Mouse (Mus musculus) heart, embryonic 14.5 days (tissue): ENCODE data around the gene Mpg. TPM values are rescaled to one million over a fixed set of nuclear protein-coding genes. Genes with fewer than 3 reads are reported as not detected.

Experiments
- ATAC-seq: fragments of 200-750 bp; cut with Nextera tagmentation; 2 replicates; pipeline ENCODE4 v1.8.0; 2017; ENCODE audit warnings: low read depth, moderate TSS enrichment; ENCODE audit not compliant: insufficient number of reproducible peaks, insufficient read depth, low FRiP score
- H3K27ac ChIP-seq, 2 experiments: fragments of 200-500 bp in 1 of 2; fragments of 300-500 bp in 1 of 2; sonication (generic) in 1 of 2; replicated peaks in 1 of 2; 2 replicates each; pipeline ENCODE4 v1.5.1; 2012 to 2014; ENCODE audit warnings: low read depth in 2 of 2, low read length in 2 of 2, control low read depth in 1 of 2, mild to moderate bottlenecking in 1 of 2, mixed read lengths in 1 of 2; ENCODE audit not compliant: control insufficient read depth in 1 of 2, insufficient read depth in 1 of 2
- H3K27me3 ChIP-seq: fragments of 300-500 bp; sonication (generic); 2 replicates; pipeline ENCODE4 v1.6.1; 2014; ENCODE audit warnings: mild to moderate bottlenecking, low read length, control low read depth; ENCODE audit not compliant: control insufficient read depth, insufficient read depth
- H3K36me3 ChIP-seq: fragments of 300-500 bp; sonication (generic); 2 replicates; pipeline ENCODE4 v1.6.1; 2014; ENCODE audit warnings: mild to moderate bottlenecking, control low read depth, low read length, mixed read lengths; ENCODE audit not compliant: control insufficient read depth, insufficient read depth
- H3K4me1 ChIP-seq, 2 experiments: fragments of 200-500 bp in 1 of 2; fragments of 300-500 bp in 1 of 2; sonication (generic) in 1 of 2; 2 replicates each; pipeline ENCODE4 v1.6.1; 2012 to 2014; ENCODE audit warnings: low read length in 2 of 2, control low read depth in 1 of 2, mixed read lengths in 1 of 2; ENCODE audit not compliant: control insufficient read depth in 2 of 2, insufficient read depth in 2 of 2
- H3K4me2 ChIP-seq: fragments of 300-500 bp; sonication (generic); 2 replicates; pipeline ENCODE4 v1.6.1; 2014; ENCODE audit warnings: mild to moderate bottlenecking, low read length
- H3K4me3 ChIP-seq, 2 experiments: fragments of 200-500 bp in 1 of 2; fragments of 300-500 bp in 1 of 2; sonication (generic) in 1 of 2; 2 replicates each; pipeline ENCODE4 v1.5.1; 2012 to 2014; ENCODE audit warnings: low read length in 2 of 2, mild to moderate bottlenecking in 2 of 2, control low read depth in 1 of 2, low read depth in 1 of 2, moderate library complexity in 1 of 2; ENCODE audit not compliant: control insufficient read depth in 1 of 2, insufficient read depth in 1 of 2
- H3K9ac ChIP-seq: fragments of 300-500 bp; sonication (generic); 2 replicates; pipeline ENCODE4 v1.6.1; 2014; ENCODE audit warnings: mild to moderate bottlenecking, low read length
- H3K9me3 ChIP-seq: fragments of 300-500 bp; sonication (generic); 2 replicates; pipeline ENCODE4 v1.6.1; 2016; ENCODE audit warnings: low read length, control low read depth; ENCODE audit not compliant: control insufficient read depth
- WGBS: fragments of 180-500 bp; shearing (Covaris S2); extraction: QIAGEN DNeasy Blood & Tissue Kit; methylation state at CpG from one replicate; pipeline ENCODE4 v1.1.7; 2014; 5-methylcytosine and 5-hydroxymethylcytosine counted together
- polyA plus RNA-seq: library from polyadenylated mRNA; unstranded; fragments of >200 nt; fragmentation: Nextera tagmentation; extraction: Ambion mirVana; gene quantifications from 2 replicates; pipeline ENCODE4 v1.2.1, GENCODE M21; 2014

Gene Mpg
- polyA plus RNA-seq = 19.3 and 20.6 TPM in 2 replicates

DNA sequence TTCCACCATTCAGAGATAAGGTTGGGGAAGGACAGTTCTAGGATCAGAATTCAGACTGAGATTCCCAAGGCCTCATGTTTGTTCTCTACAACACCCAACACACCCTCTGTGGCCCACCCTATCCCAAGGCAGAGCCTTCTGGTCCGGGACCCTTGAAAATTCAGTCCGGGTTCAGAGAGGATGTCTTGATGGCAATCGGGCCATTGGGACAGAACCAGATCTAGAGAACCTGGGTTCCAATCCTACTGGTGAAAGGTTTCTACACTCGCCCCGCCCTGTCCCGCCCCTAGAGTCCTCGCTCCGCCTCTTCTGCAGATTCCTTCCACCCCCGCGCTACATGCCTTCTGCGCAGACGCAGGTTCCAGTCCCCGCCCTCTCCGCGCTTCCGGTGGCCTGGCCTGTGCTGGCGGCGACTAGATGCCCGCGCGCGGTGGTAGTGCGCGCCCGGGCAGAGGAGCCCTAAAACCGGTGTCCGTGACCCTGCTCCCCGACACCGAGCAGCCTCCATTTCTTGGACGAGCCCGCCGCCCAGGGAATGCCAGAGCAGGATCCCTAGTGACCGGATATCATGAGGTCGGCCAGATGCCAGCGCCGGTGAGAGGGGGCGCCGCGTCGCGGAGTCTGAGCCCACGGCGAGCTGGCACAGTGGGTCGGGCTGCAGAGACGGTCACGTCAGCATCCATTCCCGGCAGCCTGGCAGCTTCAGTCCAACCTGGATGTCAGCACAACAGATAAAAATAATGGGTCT, at the start of gene Mpg:
Gene Mpg, plus strand, starts transcription at position 382 of the 748 bp plus-strand sequence.
- peaks cover 24% of the 10 kb centered on the region for H3K36me3 ChIP-seq
- no peaks in the 10 kb centered on the region for H3K9me3 ChIP-seq
- H3K4me2 ChIP-seq = peak within 1 kb of the TSS; percentile 72
- peaks cover 33 to 42% of the 10 kb centered on the region in 2 experiments for H3K4me1 ChIP-seq
- H3K9ac ChIP-seq = peak within 1 kb of the TSS; percentile 77
- peak within 1 kb of the TSS; percentile 87 to 89 for H3K27ac ChIP-seq
- no peaks in the 10 kb centered on the region for H3K27me3 ChIP-seq
- WGBS = 4% methylated on average over 47 of the region's 47 CpGs
- peak; percentile 54; the same call in 1 of the 2 replicates for ATAC-seq
- H3K4me3 ChIP-seq = peak within 1 kb of the TSS; percentile 59 to 83

DNA sequence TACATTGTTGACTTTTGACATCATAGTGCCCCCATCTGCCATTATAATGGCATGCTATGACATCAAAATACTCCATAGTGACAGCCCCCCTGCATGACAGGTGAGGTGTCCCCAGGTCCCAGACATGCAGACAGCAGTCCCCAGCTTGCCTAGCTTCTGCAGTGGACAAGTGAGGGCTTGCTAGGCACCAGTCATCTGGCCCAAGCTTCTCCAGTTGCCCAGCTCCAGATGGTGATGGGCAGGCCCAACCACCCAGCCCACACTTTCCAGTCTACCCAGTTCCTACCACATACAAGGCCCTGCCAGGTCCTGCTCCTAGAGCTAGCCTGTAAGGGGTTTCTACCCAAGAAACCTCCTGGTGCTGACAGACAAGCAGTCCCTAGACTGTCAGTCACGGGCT, 47.8 kb upstream of the Mpg start:
- Histone ChIP-seq H3K9ac (no peak overlapping the region), H3K27ac (no peak overlapping the region), H3K4me3 (no peak overlapping the region), H3K4me1 (no peaks in the 10 kb centered on the region), H3K27me3 (no peaks in the 10 kb centered on the region), H3K36me3 (no peaks in the 10 kb centered on the region), H3K9me3 (no peaks in the 10 kb centered on the region), H3K4me2 (no peak overlapping the region)
- no peak for ATAC-seq
- 83% methylated on average over 1 of the region's 1 CpGs for WGBS

DNA sequence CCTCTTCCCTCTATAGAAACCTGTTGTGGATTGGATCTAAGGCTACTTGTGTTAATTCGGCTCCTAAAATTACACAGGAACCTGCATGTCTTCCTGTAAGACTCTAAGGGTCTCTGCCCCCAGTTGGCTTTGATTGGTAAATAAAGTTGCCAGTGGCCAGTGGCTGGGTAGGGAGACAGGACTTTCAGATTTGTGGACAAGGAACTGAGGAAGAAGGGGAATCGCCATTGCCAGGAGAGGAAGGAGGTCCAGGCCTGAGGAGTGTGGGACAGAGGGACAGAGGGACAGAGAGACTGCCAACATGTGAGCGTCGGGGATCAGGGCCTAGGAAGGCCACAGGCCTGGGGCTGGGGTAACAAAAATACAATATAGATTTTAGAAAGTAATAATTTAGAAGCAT, 45.1 kb upstream of the Mpg start:
- no peak overlapping the region for H3K9ac ChIP-seq
- ATAC-seq = no peak
- no peak overlapping the region for H3K4me3 ChIP-seq
- no peaks in the 10 kb centered on the region for H3K4me1 ChIP-seq
- H3K9me3 ChIP-seq = no peaks in the 10 kb centered on the region
- H3K27ac ChIP-seq = no peak overlapping the region
- 66% methylated on average over 4 of the region's 4 CpGs for WGBS
- H3K27me3 ChIP-seq = no peaks in the 10 kb centered on the region
- no peak overlapping the region for H3K4me2 ChIP-seq
- no peaks in the 10 kb centered on the region for H3K36me3 ChIP-seq

DNA sequence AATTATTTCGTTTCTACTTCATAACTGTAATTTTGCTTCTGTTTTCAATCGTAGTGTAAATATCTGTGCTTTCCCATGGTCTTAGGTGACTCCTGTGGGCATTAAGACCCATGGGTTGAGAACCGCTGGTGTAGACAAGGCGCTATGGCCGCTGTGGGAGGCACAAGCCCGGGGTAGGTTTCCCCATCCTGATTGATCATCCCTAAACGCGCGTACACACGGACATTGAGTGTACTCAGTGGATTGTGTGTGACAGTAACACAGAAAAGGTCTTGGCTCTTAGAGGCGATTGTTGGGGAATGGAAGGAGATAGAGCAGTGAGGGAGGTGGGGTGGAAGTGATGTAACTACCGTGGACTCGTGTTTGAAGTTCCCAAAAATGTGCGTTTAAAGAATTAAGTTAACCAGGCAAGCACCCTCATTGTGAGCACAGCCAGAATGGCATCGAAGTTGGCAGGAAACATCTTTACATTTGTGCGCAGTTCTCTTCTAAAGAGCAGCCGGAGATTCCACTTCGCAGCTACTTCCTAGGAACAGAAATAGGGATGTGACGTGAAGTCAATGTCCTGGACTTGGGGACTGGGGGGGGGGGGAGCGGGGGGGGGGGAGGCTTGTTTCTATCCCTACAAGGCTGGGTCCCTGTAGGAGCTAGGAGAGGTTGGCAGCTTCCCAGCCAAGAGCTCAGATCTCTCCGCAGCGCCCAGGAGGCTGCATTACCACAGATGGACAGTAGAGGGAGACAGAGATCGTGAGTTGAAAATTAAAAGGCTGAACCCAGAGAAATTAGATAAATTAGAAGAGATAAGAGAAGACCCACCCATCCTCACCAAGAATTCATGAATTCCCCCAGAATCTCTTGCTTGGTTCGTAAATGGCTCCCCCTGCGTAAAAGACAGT, 44.1 kb upstream of the Mpg start:
- H3K9me3 ChIP-seq = no peaks in the 10 kb centered on the region
- H3K4me2 ChIP-seq = no peak overlapping the region
- H3K27me3 ChIP-seq = no peaks in the 10 kb centered on the region
- H3K4me3 ChIP-seq = no peak overlapping the region
- H3K4me1 ChIP-seq = no peaks in the 10 kb centered on the region
- H3K27ac ChIP-seq = no peak overlapping the region
- 45% methylated on average over 22 of the region's 25 CpGs for WGBS
- no peaks in the 10 kb centered on the region for H3K36me3 ChIP-seq
- no peak for ATAC-seq
- H3K9ac ChIP-seq = no peak overlapping the region

DNA sequence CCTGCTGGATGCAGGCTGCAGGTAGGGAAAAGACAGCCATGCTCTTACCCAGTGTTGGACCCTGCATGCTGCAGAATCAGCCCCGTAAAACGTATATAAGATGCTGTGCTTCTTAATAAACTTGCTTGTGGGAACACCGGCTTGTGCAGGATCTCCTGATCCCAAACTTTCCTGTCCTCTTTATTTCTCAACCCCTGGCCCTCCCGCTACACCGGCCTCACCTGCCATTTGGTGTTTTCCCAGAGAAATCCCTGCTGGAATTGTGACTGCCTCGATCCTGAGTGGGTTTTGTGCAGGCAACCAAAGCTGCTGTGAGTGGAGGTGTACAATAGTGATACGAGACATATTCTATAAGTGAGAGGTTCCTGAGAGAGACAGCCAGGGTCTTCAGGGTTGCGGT, 41.8 kb upstream of the Mpg start:
- H3K4me1 ChIP-seq = no peaks in the 10 kb centered on the region
- H3K27me3 ChIP-seq = no peaks in the 10 kb centered on the region
- no peaks in the 10 kb centered on the region for H3K9me3 ChIP-seq
- no peak overlapping the region for H3K4me2 ChIP-seq
- no peak for ATAC-seq
- H3K27ac ChIP-seq = no peak overlapping the region
- H3K9ac ChIP-seq = no peak overlapping the region
- WGBS = 77% methylated on average over 8 of the region's 8 CpGs
- H3K36me3 ChIP-seq = no peaks in the 10 kb centered on the region
- no peak overlapping the region for H3K4me3 ChIP-seq

DNA sequence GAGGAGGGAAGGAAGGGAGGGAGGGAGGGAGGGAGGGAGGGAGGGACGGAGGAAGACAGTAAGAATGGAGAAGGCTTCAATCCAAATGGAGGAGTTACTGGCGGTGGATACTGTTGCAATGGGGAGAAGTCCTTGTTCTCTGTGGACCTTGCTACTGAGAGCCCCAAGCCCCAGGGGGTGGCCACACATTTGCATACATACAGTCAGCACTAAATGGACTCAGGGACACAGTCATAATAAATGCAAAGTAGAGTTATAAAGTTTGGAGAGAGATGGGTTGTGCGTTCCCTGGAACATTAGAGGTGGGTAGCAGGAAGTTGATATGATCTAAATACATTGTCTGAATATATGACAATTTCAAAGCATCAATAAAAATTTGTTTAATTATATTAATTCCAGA, 40.3 kb upstream of the Mpg start:
- H3K4me2 ChIP-seq = no peak overlapping the region
- no peaks in the 10 kb centered on the region for H3K36me3 ChIP-seq
- no peak overlapping the region for H3K4me3 ChIP-seq
- peaks cover 1 to 6% of the 10 kb centered on the region in 2 experiments; a peak in 3 of 4 replicates for H3K4me1 ChIP-seq
- no peaks in the 10 kb centered on the region for H3K9me3 ChIP-seq
- no peak overlapping the region for H3K27ac ChIP-seq
- H3K27me3 ChIP-seq = no peaks in the 10 kb centered on the region
- no peak for ATAC-seq
- H3K9ac ChIP-seq = no peak overlapping the region
- WGBS = 73% methylated on average over 3 of the region's 3 CpGs

DNA sequence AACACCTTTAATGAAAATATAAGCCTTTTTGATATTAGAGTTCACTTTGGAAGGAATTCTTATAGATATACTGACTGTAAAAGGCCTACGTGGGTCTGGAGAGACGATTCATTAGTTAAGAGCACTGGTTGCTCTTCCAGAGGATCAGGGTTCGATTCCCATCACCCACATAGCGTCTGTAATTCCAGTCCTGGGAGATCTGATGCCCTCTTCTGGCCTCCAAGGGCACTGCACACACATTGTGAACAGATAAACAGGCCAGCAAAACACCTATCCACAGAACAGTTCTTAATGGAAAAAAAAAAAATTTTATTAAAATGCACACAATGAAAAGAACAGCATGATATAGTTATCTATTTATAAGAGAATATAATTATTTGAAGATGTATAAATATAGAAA, 39.0 kb upstream of the Mpg start:
- no peaks in the 10 kb centered on the region for H3K9me3 ChIP-seq
- WGBS = 86% methylated on average over 4 of the region's 4 CpGs
- no peak overlapping the region for H3K9ac ChIP-seq
- H3K27ac ChIP-seq = no peak overlapping the region
- no peak overlapping the region for H3K4me2 ChIP-seq
- H3K36me3 ChIP-seq = no peaks in the 10 kb centered on the region
- no peak for ATAC-seq
- H3K4me1 ChIP-seq = peaks cover 6% of the 10 kb centered on the region in 2 experiments; a peak in 3 of 4 replicates
- no peak overlapping the region for H3K4me3 ChIP-seq
- H3K27me3 ChIP-seq = no peaks in the 10 kb centered on the region
